Mouse (Mus musculus) cerebellum, adult 18-20 months (tissue): Measurements from ENCODE around the gene Sparc.

Source experiments
- DNase-seq, 2 experiments: peaks; one replicate each; pipeline ENCODE4 v3.0.0; 2021

The Sparc gene

DNA sequence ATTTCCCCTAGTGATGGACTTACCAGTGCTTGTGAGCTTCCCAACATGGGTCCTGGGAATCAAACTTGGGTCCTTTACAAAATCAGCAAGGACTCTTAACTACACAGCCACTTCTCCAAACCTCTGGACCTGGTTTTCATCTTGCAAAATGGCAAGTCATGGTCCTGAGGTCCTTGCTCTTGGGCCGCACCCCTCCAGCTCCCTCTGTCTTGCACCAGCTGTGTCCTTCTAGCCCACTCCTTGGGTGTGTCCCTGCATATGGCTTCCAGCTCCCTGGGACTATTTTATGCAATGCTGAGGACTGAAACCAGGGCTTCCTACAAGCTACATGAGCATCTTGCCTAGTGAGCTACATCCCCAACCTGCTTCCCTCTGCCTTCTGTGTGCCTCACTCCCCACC lies at the start of gene Sparc:
Sparc (minus strand) TSS at position 206 of the 400 bp plus-strand sequence.
- no peak for DNase-seq

DNA sequence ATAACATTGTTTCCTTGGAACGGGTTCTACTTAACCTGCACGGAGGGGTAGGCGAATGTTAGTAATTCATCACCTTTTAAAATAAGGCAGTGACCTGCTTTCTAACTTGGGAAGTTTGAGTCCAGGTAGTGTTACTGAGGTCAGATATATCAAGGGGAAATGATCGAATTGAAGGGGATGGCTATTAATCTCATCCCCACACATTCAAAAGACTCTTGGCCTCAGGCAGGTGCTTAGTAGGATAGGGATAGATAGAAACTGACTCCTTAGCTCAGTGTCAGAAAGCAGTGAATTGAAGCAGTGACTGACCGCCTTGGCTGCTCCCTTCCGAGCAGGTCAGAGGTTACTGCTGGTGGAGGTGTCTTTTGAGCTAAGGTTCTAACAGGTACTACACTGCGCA lies 48.5 kb upstream of the Sparc start:
- DNase-seq = no peak

DNA sequence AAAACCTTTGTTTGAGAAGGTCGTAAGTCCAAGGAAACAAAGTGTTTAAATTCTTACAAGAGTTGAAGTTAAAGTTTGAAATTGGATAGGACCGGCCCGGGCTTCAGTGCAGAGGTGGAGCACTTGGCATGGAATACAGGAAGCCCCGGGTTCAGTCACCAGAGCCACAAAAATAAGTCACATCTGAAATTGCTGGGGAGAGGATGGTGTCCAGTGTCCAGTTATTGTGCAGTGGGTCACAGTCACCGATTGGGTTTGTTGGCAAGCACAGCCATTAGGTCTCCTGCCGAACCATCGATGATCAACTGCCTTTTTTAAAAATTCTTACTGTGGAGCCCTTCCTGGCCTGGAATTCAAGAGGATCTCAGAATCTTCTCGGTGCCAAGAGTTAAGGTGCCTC lies 47.8 kb upstream of the Sparc start:
- no peak for DNase-seq

DNA sequence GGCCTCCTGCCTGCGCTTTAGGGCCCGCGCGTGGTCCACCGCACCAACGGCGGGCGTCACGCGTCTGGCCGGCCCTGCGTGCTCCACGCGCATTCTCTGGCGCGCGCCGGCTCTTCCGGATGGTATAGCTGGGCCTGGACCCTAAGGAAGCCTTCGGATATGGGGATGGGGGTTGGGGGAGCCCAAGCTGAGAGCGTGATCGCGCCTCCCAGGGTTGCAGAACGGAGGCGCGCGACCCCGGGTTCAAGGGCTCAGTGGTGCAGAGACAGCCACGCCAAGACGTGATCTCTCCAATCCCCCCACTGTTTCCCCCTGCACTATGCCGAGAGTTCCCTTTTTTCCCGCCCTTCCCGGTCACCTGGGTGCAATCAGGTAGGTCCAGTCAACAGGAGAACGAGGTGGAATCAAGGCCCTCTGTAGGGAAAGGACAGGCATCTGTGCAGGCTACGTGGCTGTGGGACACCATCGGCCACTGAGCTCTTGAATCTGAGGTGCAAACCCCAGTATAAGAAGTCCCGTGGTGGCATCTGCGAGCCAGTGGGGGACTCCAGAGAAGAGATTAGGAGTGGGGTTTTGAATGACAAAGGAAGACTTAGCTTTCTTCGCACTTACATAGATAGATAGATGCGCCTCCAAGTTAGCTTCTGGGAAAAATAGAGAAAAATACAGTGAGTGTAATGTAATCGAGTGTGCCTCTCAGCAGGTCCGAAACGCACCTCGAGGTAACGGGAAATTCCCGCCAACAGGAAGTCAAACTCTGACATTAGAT lies 47.1 kb upstream of the Sparc start:
- peak in 1 of 2 experiments; percentile 43 for DNase-seq

DNA sequence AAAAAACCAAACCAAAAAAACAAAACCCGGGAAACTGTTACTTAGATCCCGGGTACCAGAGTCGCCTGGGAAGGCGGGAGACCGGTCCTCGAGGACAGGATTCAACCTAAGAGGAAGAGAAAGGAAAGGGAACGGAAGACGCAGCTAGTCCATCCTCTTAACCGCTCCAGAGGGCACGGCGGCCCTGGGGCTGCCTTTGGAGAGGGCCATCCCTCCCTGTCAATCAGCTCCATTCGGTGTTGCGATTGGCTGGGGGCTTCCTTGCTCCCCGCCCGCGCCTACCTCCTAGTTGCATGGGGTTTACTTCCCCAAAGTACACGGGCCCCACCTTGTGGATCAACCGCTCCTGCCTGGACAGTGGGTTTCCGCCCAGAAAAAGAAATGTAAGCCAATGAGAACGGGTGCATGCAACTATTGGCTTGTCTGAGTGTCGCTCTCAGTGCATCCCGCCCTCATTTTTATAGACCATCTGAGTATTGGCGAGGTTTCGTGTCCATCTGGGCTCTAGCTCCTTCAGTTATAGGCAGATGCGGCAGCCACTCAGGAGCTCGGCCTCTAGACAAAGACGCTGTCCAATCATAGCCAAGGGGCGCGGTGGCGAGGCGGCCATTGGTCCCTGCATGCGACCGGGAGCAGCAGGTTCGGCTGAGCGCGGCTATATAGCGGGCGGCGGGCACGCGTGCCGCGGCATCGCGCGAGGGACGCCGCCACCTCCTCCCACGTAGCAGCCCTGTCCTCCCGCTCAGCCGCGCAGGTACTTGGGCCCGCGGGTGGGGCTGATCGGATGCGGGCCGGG lies 46.3 kb upstream of the Sparc start, which contains the start of gene G3bp1:
G3bp1 (plus strand) TSS at position 638 of the 796 bp plus-strand sequence.
- peak; percentile 98 to 100 for DNase-seq

DNA sequence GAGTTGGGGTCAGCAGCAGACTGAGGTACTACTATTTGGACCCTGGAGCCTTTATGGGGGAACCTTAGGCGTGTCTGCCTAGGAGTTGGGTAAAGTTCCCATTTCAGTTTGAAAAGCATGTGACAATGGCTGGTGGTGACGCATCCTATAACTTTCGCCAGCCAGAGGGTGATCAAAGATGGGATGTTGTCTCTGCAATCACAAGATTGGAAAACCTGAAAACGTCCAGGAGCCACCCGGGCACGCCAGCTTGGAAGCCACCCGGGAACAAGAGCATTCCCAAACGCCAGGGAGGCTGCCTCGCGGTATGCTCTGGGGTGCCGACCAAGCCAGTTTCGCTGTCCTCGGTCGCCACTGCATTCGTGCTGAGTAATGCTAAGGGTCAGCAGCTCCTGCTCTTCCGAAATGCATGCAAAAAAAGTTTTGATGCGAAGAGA lies 45.6 kb upstream of the Sparc start:
- no peak for DNase-seq

DNA sequence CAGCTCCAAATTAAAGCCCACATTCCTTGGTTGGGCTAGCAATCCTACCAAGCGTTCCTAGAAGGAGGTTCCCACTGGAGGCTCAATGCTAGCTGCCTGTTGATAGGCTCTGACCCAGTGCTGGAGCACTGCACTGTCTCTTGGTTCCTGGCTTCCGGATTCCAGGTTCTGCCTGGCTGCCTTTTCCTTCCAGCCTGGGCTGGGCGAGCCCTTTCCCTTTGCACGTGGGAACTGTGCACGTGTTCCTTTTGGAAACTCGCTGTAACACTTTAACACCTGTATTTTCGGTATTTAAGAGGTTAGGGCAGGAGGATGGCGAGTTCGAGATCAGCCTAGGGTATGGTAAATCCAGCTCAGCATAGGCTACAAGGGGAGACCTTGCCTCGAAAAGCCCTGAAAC lies 45.0 kb upstream of the Sparc start:
- DNase-seq = peak; percentile 16 to 24

DNA sequence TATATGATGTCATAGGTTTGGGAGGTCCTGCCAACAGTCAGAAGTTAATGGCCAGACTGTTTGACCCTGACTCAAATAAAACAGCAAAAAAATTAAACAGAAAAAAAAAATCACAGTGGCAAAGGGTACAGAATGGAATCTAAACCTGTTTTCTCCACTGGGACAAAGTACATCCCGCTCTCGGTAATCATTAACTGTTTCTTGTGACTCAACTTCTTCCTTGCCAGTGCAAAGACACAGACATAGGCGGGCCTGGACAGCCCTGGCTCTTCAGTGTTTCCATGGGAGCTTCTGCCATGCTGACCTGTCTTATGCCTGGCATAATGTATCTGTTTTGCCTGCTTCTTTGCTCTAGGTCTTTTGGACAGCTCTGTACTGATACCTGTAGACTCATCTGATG lies 42.2 kb upstream of the Sparc start:
- DNase-seq = no peak

DNA sequence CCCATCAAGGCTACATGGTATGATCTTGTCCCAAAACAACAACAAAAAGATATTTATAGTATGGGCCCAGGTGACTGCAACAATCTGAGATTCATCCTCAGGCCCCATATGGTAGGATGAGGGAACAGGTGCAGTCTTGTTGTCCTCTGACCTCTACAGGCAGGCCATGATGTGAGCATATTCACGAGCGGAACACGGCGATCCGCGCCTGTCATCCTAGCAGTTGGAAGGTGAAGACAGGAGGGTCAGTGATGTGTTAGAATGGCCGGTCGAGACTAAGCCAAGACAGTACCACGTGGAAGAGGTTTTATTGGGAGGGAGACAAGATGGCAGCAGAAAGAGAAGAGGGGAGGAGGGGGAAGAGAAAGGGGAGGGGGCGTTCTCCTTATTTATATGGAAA lies 41.7 kb upstream of the Sparc start:
- DNase-seq = no peak

DNA sequence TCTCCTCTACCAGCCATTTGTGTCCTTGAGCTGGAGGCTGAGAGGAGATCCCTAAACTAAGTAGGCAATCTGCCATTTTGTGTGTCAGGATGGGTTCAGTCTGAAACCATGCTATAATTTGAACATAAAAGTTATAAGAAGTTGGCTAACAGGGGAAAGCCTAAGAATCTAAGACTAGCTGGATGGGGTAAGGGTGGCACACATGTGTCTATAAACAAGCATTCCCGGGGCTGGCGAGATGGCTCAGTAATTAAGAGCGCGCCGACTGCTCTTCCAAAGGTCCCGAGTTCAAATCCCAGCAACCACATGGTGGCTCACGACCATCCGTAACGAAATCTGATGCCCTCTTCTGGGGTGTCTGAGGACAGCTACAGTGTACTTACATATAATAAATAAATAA lies 39.2 kb upstream of the Sparc start:
- DNase-seq = no peak

DNA sequence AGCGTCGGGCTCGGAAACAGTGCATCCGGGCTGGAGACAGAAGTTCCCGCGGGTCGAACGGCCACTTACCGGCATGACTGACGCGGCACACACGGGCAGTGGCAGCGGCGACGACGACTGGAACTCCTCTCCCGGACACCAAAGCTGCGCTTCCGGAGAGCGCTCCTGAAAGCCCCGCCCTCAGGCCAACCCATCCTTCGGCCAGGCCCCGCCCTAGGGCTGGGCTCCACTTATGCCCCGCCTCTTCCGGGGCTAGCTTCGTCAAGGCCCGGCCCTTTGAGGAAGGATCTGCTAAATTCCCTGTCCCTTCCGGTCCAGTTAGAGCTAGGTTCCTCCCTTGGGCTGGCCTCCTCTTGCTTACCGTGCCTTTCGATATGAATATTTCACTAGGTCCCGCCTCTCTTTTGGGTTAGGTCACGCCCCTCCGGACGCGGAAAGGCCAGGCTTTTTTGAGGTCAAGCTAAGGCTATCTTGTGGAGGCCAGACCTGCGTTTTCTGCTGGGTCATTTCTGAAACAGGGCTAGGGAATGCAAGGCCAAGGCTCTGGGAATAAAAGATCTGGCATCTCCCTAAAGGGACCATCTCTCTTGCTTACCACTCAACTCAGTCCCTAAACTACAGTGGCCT lies 38.1 kb upstream of the Sparc start, which contains the start of gene Atox1:
Atox1 (minus strand) TSS at position 221 of the 627 bp plus-strand sequence.
- peak; percentile 94 to 95 for DNase-seq

DNA sequence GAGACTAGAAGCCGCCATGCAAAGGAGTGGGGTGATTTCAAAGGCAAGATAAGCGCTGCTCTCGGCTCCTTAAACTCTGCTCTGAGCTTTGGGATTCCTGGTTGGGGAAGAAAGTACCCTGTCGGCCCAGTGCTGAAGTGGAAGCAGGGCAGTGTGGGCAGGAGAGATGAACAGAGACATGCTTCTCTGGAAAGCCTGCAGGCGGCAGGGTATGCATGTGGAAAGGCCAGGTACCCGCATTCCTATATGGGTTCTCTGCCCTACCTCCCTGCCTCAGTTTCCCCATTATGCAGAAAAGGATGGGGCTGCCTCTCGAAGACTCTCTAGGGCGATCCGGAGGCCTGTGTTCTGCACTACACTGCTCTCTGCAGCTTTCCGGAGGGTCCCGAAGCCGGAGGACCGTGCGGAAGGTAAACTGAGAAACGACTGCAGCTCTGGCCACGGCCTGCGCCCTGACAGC lies 37.6 kb upstream of the Sparc start:
- DNase-seq = peak in 1 of 2 experiments; percentile 40

DNA sequence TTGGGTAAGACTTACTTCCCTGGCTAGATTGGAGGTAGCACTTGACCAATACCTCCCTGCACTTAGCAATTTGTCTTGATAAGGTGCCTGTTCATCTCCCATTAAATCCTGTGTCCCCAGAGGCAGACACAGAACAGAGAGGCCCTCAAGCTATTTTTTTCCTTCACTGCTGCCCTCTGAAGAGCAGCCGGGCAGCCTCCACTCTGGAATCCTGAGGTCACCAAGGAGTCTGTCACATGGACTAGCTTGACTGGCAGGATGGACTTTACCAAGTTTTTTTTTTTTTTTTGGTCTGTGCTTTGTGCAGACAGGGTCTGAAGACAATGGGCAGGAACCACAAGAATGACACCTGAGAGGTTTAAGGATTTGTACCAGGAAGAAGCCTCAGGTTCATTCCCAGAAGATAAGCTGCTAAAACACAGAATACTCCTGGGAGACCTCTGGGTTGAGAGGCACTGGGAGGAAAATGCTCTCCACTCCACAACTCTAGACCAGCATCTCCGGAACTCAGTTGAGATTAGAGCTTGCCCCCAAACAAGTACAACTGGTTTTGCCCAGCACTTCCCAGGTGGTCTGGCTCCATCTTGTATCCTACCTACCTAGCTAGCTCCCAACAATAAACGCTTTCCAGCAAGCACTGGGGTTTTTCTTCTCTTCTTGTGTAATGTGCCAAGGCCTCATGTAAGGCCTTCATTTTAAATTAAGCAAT lies 37.0 kb upstream of the Sparc start:
- no peak for DNase-seq

DNA sequence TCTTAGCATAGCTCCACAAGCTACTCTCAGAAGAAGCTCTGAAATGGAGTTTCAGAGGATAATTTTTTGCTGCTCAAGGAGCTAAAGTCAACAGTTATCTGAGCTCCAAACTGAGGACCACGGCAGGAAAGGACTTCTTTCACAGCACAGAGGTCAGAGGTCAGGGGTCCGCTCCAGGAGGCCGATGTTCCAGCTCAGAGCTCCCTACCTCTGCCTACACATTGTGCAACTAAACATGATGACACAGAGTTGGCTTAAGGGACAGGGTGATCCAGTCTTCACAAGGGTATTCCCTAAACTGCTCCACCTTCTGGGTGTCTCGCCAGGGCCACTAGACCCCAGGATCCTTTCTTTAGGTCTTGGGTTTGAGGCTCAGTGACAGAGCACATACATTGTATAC lies 35.5 kb upstream of the Sparc start:
- no peak for DNase-seq

DNA sequence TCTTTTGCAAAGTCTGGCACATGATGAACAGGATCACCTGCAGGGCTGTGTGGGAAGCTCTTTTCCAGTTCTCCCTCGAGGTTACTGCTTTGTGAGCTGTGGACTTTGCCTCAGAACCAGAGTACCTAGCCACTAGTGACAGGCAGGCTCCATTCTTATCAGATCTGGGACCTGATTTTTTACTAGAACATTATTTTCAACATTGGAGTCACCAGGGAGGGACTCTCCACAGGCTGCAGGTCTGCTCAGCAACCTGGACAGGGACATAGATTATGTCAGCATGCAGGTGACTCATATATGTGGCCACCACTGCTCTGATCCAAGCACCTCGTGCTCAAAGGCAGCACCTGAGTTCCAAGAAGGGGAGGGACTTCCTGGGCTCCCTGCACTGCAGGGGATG lies 32.2 kb upstream of the Sparc start:
- DNase-seq = no peak

DNA sequence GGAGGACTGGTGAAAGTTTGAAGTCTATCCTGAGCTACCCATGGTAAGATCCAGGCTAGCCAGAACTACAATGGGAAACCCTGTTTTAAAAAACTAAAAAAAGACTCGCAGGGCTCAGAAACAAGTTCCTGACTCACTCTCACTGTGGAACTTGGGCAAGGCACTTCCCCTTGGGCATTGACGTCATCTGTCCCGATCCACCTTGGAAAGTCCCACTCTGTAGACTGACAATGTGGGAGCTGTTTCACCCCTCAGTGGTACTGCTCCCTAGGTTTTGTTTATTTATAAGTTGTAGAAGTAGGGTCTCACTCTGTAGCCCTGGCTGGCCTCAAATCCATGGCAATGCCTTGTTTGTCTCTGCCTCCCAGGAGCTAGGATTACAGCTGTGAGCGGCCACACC lies 30.7 kb upstream of the Sparc start:
- DNase-seq = no peak

DNA sequence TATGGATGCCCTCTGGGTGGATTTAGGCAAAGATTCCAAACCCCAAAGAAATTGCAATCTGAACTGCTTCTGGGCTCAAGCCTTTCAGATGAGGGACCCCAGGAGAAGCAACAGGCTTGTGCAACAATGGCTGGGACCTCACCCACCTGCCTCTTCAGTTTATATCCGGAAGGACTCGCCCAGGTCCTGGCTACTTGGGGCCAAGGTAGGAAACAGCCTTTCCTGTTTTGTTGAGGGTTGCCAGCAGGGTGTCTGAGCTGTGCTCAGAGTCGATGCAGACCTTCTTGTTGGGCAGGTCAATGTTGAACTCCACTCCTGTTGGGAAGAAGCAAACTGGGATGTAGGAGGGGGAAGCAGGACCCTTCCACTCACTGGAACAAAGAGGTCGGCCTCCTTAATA lies 27.3 kb upstream of the Sparc start:
- no peak for DNase-seq

DNA sequence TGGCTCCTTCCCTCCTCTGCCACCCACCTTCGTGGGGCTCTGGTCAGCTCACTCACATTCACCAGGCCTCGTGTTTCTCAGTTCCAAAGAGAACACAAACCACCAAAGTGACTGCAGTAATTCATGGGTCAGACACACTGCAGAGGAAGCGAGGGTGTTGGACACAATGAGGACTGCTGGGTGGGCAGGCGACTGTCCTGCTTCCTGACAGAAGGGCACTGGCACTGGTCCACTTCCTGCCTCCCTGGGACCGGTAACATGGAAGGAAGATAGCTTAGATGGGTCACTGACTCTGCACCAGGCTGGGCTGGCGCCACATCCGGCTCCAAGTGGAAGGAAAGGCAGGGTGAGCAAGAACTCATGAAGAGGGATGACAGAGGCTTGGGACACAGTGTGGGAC lies 26.5 kb upstream of the Sparc start:
- DNase-seq = no peak

DNA sequence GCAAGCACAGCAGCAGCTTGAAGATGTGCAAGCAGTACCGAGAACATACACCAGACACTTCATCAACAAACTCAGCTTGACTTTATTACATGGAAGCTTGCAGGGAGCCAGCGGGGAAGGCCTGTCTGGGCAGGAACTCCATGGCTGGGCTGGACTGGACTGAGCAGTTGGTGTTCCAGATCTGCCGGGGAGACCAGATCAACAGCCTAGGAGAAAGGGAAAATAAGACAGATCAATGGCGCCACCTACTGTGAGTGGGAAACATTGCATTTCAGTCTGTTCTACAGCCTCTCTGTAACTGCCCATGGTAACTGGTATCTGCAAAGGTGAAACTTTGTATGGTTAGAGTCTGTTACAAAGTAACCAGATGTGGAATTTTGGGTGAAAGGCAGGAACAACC lies 23.6 kb upstream of the Sparc start:
- DNase-seq = peak; percentile 89 to 92

DNA sequence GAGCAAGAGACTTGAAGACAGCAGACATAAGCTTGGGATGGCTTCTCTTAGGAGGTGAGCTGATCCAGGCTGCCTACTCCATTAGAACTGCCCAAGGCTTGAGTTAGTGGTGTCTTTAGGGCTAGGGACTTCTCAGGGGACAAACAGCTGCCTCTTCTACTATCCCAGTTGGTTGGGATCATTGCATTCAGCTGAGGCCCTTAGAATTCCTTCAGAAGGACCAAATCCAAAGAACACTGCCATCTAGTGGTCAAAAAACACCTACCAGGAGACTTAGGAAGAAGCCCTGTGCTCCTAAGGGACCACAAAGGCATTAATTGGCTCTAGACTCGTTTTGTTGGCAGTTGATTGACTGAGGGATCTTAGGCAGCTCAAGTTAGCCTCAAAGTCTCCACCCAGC lies 21.8 kb upstream of the Sparc start:
- DNase-seq = peak; percentile 59

DNA sequence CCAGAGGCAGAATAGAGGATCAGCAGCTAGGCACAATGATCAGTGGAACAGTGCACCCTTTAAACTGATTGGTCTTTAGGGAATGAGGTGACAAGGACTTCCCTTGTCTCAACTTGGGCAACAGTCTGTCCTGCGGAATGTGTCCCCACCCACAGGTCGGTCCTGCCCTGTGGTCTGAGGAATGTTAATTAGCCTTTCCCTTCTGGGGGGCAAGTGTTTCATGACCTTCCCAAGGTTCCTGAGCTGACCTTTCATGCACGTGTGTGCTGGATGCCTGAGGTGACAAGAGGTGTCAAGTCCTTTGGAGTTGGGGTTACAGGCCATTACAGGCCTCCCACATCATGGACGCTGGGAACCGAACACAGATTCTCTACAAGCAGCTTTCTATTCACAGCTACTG lies 16.7 kb upstream of the Sparc start:
- DNase-seq = no peak

DNA sequence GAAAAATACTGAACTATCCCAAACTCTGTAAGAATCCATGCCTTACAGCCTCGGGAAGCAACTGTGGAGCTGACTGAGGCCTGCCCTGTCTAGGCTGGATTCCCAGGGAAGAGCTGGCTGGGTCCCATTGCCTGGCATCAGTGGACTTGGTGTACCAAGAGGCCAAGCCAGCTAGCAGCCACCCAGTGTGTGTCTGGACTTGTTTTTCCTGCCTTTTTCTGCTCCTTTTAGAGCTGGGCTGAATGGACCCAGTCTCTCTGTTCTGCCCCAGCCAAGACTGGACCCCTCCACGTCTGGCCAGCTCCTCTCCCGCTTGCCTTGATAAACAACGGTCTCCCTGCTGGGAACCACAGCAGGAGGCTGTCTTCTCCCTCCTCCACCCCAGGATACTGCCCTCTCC lies 15.0 kb upstream of the Sparc start:
- peak; percentile 72 to 74 for DNase-seq

DNA sequence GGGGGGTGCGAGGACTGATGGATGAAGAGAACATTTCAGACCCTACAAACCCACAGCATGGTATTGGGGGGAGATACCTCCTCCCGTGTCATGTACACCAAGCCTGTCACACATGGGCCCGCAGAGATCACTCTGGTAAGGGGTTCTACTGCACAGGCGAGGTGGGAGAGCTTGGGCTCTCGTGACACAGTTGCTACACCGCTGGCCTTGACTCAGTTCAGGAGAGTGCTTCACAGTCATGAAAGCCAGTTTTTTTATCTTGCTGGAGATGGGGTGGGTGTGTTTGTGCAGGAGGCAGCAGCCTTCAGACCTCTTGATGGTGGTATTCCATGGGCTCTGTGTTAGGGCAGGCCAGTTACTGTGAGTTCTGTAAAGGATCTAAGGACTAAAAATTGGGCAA lies 13.1 kb upstream of the Sparc start:
- no peak for DNase-seq
